In genomic region chrX:139653292-139653691, GRCm38 (mm10) we compare ENCODE assay signal across 15 mouse cellular contexts. TPM values are rescaled to one million over a fixed set of nuclear protein-coding genes. Genes with fewer than 3 reads are reported as not detected.
DNase-seq lines count a peak whose midpoint lies in the region; ATAC-seq and TF ChIP-seq lines count a peak whose summit lies in the region.
"Had no signal": no experiment of that assay in that cellular context is flagged by ENCODE, and none has a peak within 500 bp of the region (broad histone marks: within the 10 kb centered on the region; RNA-seq: fewer than 3 reads in every experiment).

No protein-coding gene starts in this region.

- no peak for TF ChIP-seq POLR2A in MEL (IDR thresholded peaks at IDR 0.05; ENCODE audit: control insufficient read depth in 1 of 2, insufficient read depth in 1 of 2, low read depth in 1 of 2, low read length in 2 of 2, poor library complexity in 1 of 2)

- no peak for TF ChIP-seq CTCF in MEL (IDR thresholded peaks at IDR 0.05 in 2 of 3, conservative IDR thresholded peaks at IDR 0.05 in 1 of 3; ENCODE audit: control insufficient read depth in 1 of 3, insufficient read depth in 1 of 3, low read depth in 2 of 3, low read length in 3 of 3, poor library complexity in 1 of 3, severe bottlenecking in 1 of 3)
- no peak for TF ChIP-seq CTCF in liver, postnatal 0 days (IDR thresholded peaks at IDR 0.05; ENCODE audit: low read depth)

- peak; percentile 29 to 73; a peak in 2 of 4 replicates for TF ChIP-seq EP300 in MEL (IDR thresholded peaks at IDR 0.05; ENCODE audit: low read depth in 1 of 2, low read length in 2 of 2)
- peak; percentile 88 for TF ChIP-seq EP300 in liver, postnatal 0 days (IDR thresholded peaks at IDR 0.05; ENCODE audit: low read depth)

- DNase-seq in heart, postnatal 10 days: peak; percentile 1 to 10
- no peak for DNase-seq in heart, adult 11 months
- DNase-seq in MEL (ENCODE audit: low read depth, low spot score): peak; percentile 48
- DNase-seq in liver, postnatal 0 days: no peak
- DNase-seq in right cerebral cortex, postnatal 14 days: no peak
- DNase-seq: cerebellum, adult 9-10 months; gastrocnemius, postnatal 36 days; kidney, postnatal 4 days; lung, postnatal 36 days; retina, postnatal 1 day; thymus, adult 18-20 months had no signal

- WGBS in intestine, embryonic 15.5 days: 69% methylated on average over 3 of the region's 3 CpGs
- 55% methylated on average over 3 of the region's 3 CpGs for WGBS in liver, postnatal 0 days (ENCODE audit: insufficient replicate concordance)
- WGBS in midbrain, embryonic 13.5 days: 94% methylated on average over 3 of the region's 3 CpGs

- intact Hi-C loops in heart, postnatal 10 days (cut with DNase I): no loop called here

- peak; percentile 37; the same call in 1 of the 2 replicates for ATAC-seq in intestine, embryonic 15.5 days
- peak; percentile 70 for ATAC-seq in liver, postnatal 0 days
- no peak for ATAC-seq in midbrain, embryonic 13.5 days
- ATAC-seq in frontal cortex, adult (ENCODE audit: low TSS enrichment): no peak

- H3K27me3 ChIP-seq in MEL (ENCODE audit: control insufficient read depth in 1 of 2, insufficient read depth in 2 of 2, low read length in 2 of 2): no peaks in the 10 kb centered on the region
- H3K27me3 ChIP-seq in intestine, embryonic 15.5 days (replicated peaks): no peaks in the 10 kb centered on the region
- H3K27me3 ChIP-seq in liver, postnatal 0 days (ENCODE audit: insufficient read depth, low read length): no peaks in the 10 kb centered on the region
- peaks cover 3% of the 10 kb centered on the region; the same call in 1 of the 2 replicates for H3K27me3 ChIP-seq in midbrain, embryonic 13.5 days
- H3K27me3 ChIP-seq: neural tube, embryonic 15.5 days had no signal

- no peak overlapping the region for H3K4me2 ChIP-seq in intestine, embryonic 15.5 days (replicated peaks)
- H3K4me2 ChIP-seq in liver, postnatal 0 days (ENCODE audit: low read depth, low read length): no peak overlapping the region
- no peak overlapping the region for H3K4me2 ChIP-seq in midbrain, embryonic 13.5 days (replicated peaks)
- H3K4me2 ChIP-seq: neural tube, embryonic 15.5 days had no signal

- no peak overlapping the region for H3K4me3 ChIP-seq in MEL (ENCODE audit: control insufficient read depth in 1 of 2, insufficient read depth in 1 of 2, low read depth in 2 of 2, low read length in 2 of 2)
- no peak overlapping the region for H3K4me3 ChIP-seq in intestine, embryonic 15.5 days (replicated peaks)
- no peak overlapping the region for H3K4me3 ChIP-seq in liver, postnatal 0 days (ENCODE audit: low read depth, low read length)
- H3K4me3 ChIP-seq in midbrain, embryonic 13.5 days (replicated peaks): no peak overlapping the region
- H3K4me3 ChIP-seq: neural tube, embryonic 15.5 days had no signal

- H3K79me2 ChIP-seq in MEL (ENCODE audit: control insufficient read depth, insufficient read depth, low read length, poor library complexity): no peaks in the 10 kb centered on the region; the same call in 1 of the 2 replicates

- H3K9ac ChIP-seq in MEL (ENCODE audit: control insufficient read depth, low read depth, low read length, poor library complexity, severe bottlenecking): no peak overlapping the region
- H3K9ac ChIP-seq in intestine, embryonic 15.5 days: no peak overlapping the region
- no peak overlapping the region for H3K9ac ChIP-seq in liver, postnatal 0 days (replicated peaks)
- H3K9ac ChIP-seq in midbrain, embryonic 13.5 days (replicated peaks): no peak overlapping the region
- H3K9ac ChIP-seq: neural tube, embryonic 15.5 days had no signal

- no peak overlapping the region for H3K27ac ChIP-seq in MEL (ENCODE audit: control insufficient read depth, low read depth, low read length)
- H3K27ac ChIP-seq in intestine, embryonic 15.5 days: no peak overlapping the region
- no peak overlapping the region for H3K27ac ChIP-seq in liver, postnatal 0 days (ENCODE audit: low read depth)
- H3K27ac ChIP-seq in midbrain, embryonic 13.5 days: no peak overlapping the region
- H3K27ac ChIP-seq: neural tube, embryonic 15.5 days had no signal

- peaks cover 3 to 10% of the 10 kb centered on the region in 2 experiments for H3K4me1 ChIP-seq in MEL (ENCODE audit: control insufficient read depth in 1 of 2, insufficient read depth in 2 of 2, low read length in 2 of 2)
- no peaks in the 10 kb centered on the region for H3K4me1 ChIP-seq in intestine, embryonic 15.5 days (replicated peaks)
- 0 out of 2 replicates have a peak, but pooled peaks cover 3% of the 10 kb centered on the region for H3K4me1 ChIP-seq in liver, postnatal 0 days (ENCODE audit: insufficient read depth)
- H3K4me1 ChIP-seq in midbrain, embryonic 13.5 days (replicated peaks): no peaks in the 10 kb centered on the region
- H3K4me1 ChIP-seq: neural tube, embryonic 15.5 days had no signal

- no peak for TF ChIP-seq RAD21 in MEL (IDR thresholded peaks at IDR 0.05; ENCODE audit: low read depth, low read length)

- peaks cover 0 to 15% of the 10 kb centered on the region in 2 experiments; a peak in 2 of 4 replicates for H3K36me3 ChIP-seq in MEL (ENCODE audit: control insufficient read depth in 1 of 2, insufficient read depth in 2 of 2, low read length in 2 of 2)
- no peaks in the 10 kb centered on the region for H3K36me3 ChIP-seq in intestine, embryonic 15.5 days
- H3K36me3 ChIP-seq in liver, postnatal 0 days (replicated peaks; ENCODE audit: insufficient read depth, low read length): no peaks in the 10 kb centered on the region
- no peaks in the 10 kb centered on the region for H3K36me3 ChIP-seq in midbrain, embryonic 13.5 days
- H3K36me3 ChIP-seq: neural tube, embryonic 15.5 days had no signal

- H3K9me3 ChIP-seq in MEL (replicated peaks; ENCODE audit: insufficient read depth, low read length): no peaks in the 10 kb centered on the region
- no peaks in the 10 kb centered on the region for H3K9me3 ChIP-seq in intestine, embryonic 15.5 days
- no peaks in the 10 kb centered on the region for H3K9me3 ChIP-seq in liver, postnatal 0 days (ENCODE audit: low read length)
- no peaks in the 10 kb centered on the region for H3K9me3 ChIP-seq in midbrain, embryonic 13.5 days
- H3K9me3 ChIP-seq: neural tube, embryonic 15.5 days had no signal

TF ChIP-seq in MEL, 35 proteins besides CTCF, POLR2A, EP300 and RAD21:
- TF ChIP-seq TAL1 (IDR thresholded peaks at IDR 0.05; ENCODE audit: low read length) (peak; percentile 46), MYB (IDR thresholded peaks at IDR 0.05; ENCODE audit: low read depth, low read length) (no peak), ETS1 (IDR thresholded peaks at IDR 0.05; ENCODE audit: low read depth, low read length) (peak; percentile 86), GATA1 (IDR thresholded peaks at IDR 0.05; ENCODE audit: low read depth, low read length) (peak; percentile 77)

RNA-seq across cellular contexts. Expression of gene Tbc1d8b, which starts 31.5 kb away (rescaled TPM):
- total RNA-seq in heart, postnatal 10 days (2021): 1 to 10 TPM; 7.5 to 8.2 TPM
- total RNA-seq in MEL (2012; rRNA removed): 5.2 and 6.0 TPM in 2 replicates
- 1 to 10 TPM in 1 of 2 experiments, not detected in 1; 6.2 TPM for polyA plus RNA-seq in MEL (2012; ENCODE audit: insufficient read depth in 1 of 2, insufficient read length in 2 of 2, low read depth in 1 of 2, low replicate concordance in 2 of 2, missing spikeins in 1 of 2)
- polyA plus RNA-seq in intestine, embryonic 15.5 days (2015; fragmentation: Nextera tagmentation; extraction: Ambion mirVana): 3.0 and 3.4 TPM in 2 replicates
- polyA plus RNA-seq in liver, postnatal 0 days (2015; fragmentation: Nextera tagmentation; extraction: Ambion mirVana): 0.81 and 0.93 TPM in 2 replicates
- polyA plus RNA-seq in midbrain, embryonic 13.5 days (2015; fragmentation: Nextera tagmentation; extraction: Ambion mirVana): 0.42 and 0.79 TPM in 2 replicates

Comparison
In these comparisons a context has a peak if more than half of its experiments do, and no peak if none do; other contexts are left out.
1. DNase-seq: peak in heart, postnatal 10 days (2 of 2) and MEL (single experiment); none in heart, adult 11 months (single experiment), liver, postnatal 0 days (single experiment) and right cerebral cortex, postnatal 14 days (single experiment).
2. ATAC-seq: peak in intestine, embryonic 15.5 days (single experiment) and liver, postnatal 0 days (single experiment); none in midbrain, embryonic 13.5 days (single experiment) and frontal cortex, adult (single experiment).